Mouse (Mus musculus) heart, embryonic 13.5 days (tissue): ENCODE data around the gene Ghdc. TPM values are rescaled to one million over a fixed set of nuclear protein-coding genes. Genes with fewer than 3 reads are reported as not detected.

Experiments
- ATAC-seq: fragments of 200-750 bp; cut with Nextera tagmentation; 2 replicates; pipeline ENCODE4 v1.8.0; 2017; ENCODE audit warnings: moderate TSS enrichment; ENCODE audit not compliant: insufficient number of reproducible peaks, low FRiP score, low TSS enrichment; ENCODE audit errors: extremely low read depth
- H3K27ac ChIP-seq: fragments of 300-500 bp; sonication (generic); replicated peaks from 2 replicates; pipeline ENCODE4 v1.5.1; 2015; ENCODE audit warnings: moderate library complexity, mild to moderate bottlenecking, inconsistent platforms
- H3K27me3 ChIP-seq: fragments of 300-500 bp; sonication (generic); replicated peaks from 2 replicates; pipeline ENCODE4 v1.6.1; 2015; ENCODE audit warnings: mild to moderate bottlenecking, inconsistent platforms
- H3K36me3 ChIP-seq: fragments of 300-500 bp; sonication (generic); 2 replicates; pipeline ENCODE4 v1.6.1; 2015; ENCODE audit warnings: mild to moderate bottlenecking, inconsistent platforms
- H3K4me1 ChIP-seq: fragments of 300-500 bp; sonication (generic); 2 replicates; pipeline ENCODE4 v1.6.1; 2015; ENCODE audit warnings: inconsistent platforms
- H3K4me2 ChIP-seq: fragments of 300-500 bp; sonication (generic); 2 replicates; pipeline ENCODE4 v1.6.1; 2015; ENCODE audit warnings: inconsistent platforms, mild to moderate bottlenecking, moderate library complexity
- H3K4me3 ChIP-seq: fragments of 300-500 bp; sonication (generic); 2 replicates; pipeline ENCODE4 v1.5.1; 2015; ENCODE audit warnings: moderate library complexity, mild to moderate bottlenecking, inconsistent platforms
- H3K9ac ChIP-seq: fragments of 300-500 bp; sonication (generic); 2 replicates; pipeline ENCODE4 v1.6.1; 2015; ENCODE audit warnings: inconsistent platforms, mild to moderate bottlenecking, moderate library complexity
- H3K9me3 ChIP-seq: fragments of 300-500 bp; sonication (generic); 2 replicates; pipeline ENCODE4 v1.6.1; 2016; ENCODE audit warnings: inconsistent platforms
- WGBS: fragments of 180-500 bp; shearing (Covaris S2); methylation state at CpG from one replicate; pipeline ENCODE4 v1.1.7; 2015; ENCODE audit warnings: mixed read lengths; 5-methylcytosine and 5-hydroxymethylcytosine counted together
- polyA plus RNA-seq: library from polyadenylated mRNA; unstranded; fragments of >200 nt; fragmentation: Nextera tagmentation; extraction: Ambion mirVana; gene quantifications from 2 replicates; pipeline ENCODE4 v1.2.1, GENCODE M21; 2015

Gene Ghdc
- polyA plus RNA-seq, 1 experiment from 2014 or later = 6.0 TPM

DNA sequence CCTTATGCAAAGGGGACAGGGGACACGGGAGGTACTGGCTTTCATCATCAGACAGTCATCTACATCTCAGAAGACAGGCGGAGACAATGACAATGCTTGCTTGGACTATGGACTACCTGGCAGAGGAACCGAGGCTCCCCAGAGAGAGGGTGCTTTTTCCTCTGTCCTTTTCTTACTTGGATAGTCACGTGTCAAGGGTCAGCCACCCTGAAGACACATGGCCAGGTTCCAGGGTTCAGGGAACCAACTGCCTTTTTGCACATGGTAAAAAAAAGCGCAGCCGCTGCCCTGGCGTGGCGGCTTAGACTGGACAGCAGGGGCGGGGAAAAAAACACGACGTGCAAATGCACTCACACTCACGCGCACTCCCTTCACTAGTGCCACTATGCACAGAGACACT, 11.8 kb upstream of the Ghdc start:
- no peak for ATAC-seq
- 0 out of 2 replicates have a peak overlapping the region, but pooled peaks have one; percentile 4 for H3K27ac ChIP-seq
- H3K4me1 ChIP-seq = peaks cover 6% of the 10 kb centered on the region
- H3K36me3 ChIP-seq = peaks cover 87% of the 10 kb centered on the region
- no peaks in the 10 kb centered on the region for H3K9me3 ChIP-seq
- H3K27me3 ChIP-seq = no peaks in the 10 kb centered on the region
- H3K9ac ChIP-seq = no peak overlapping the region
- H3K4me3 ChIP-seq = no peak overlapping the region
- H3K4me2 ChIP-seq = no peak overlapping the region
- WGBS = 84% methylated on average over 13 of the region's 13 CpGs

DNA sequence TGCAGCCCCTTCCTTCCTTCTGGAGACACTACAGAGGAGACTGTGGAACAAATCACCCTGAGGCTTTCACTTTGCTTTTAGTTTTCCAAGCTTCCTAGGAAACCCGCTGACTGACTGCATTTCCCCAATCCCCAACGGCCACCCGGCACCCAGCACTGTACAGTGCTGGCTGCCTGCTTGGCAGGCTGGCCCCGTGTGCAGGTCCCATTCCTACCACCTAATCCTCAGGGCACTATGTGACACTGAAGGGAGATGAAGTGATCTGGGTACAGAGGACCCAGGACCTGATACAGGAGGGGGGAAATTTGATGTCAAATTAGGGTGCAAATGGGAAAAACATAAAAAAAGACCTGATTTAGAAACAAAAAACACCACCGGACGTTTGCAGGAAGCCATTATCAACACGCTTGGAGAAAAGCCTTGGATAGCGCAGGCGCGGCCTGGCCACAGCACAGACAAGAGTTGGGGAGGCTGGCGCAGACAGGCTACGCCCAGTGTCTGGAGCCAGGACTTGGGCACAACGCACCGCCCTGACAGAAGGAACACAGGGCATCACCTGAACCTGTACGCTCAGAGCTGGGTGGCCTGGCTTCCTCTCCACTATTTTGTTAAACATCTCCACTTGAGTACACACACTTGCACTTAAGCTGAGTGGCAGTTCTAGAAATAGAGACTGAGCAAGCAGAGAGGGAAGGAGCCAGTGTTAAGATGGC, 11.2 kb upstream of the Ghdc start:
- H3K4me1 ChIP-seq = peaks cover 6% of the 10 kb centered on the region
- H3K9ac ChIP-seq = no peak overlapping the region
- H3K9me3 ChIP-seq = no peaks in the 10 kb centered on the region
- no peak overlapping the region for H3K4me3 ChIP-seq
- peaks cover 80% of the 10 kb centered on the region for H3K36me3 ChIP-seq
- peak overlapping the region; percentile 49 for H3K27ac ChIP-seq
- H3K27me3 ChIP-seq = no peaks in the 10 kb centered on the region
- no peak overlapping the region for H3K4me2 ChIP-seq
- WGBS = 75% methylated on average over 15 of the region's 15 CpGs
- no peak for ATAC-seq

DNA sequence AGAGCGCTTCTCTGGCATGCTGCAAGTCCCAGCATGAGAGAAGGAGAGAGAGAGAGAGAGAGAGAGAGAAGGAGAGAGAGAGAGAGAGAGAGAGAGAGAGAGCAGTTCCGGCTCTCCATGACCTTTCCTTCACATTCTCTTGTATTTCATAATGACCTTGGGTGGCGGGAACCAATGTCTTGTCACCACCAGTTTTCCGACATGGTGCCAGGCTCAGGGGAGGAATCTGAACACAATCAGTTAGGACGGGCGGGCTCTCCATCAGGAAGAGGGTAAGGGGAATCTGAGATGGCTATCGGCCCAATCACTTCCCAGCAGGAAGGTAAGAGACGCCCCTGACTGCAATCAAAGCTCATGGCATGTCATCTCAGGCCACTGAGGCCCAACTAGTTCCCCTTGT, 9.5 kb upstream of the Ghdc start:
- Histone ChIP-seq H3K9ac (no peak overlapping the region), H3K4me3 (no peak overlapping the region), H3K4me2 (no peak overlapping the region), H3K9me3 (no peaks in the 10 kb centered on the region), H3K27ac (0 out of 2 replicates have a peak overlapping the region, but pooled peaks have one; percentile 12), H3K36me3 (peaks cover 63% of the 10 kb centered on the region), H3K4me1 (peaks cover 6% of the 10 kb centered on the region), H3K27me3 (no peaks in the 10 kb centered on the region)
- ATAC-seq = no peak
- WGBS = 67% methylated on average over 8 of the region's 8 CpGs

DNA sequence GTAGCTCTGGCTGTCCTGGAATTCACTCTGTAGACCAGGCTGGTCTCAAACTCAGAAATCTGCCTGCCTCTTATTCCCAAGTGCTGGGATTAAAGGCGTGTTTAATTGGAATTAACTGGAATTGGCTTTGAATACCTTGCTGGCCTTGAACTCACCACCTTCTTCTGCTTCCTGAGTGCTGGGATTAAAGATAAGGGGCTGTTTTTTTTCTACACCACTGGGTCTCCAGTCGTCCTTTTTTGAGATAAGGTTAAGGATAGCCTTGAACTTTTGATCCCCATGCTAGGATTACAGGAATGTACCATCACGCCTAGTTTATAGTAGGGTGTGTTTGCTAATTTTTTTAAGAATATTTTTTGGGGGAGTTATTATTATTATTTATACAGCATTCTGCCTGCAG, 7.3 kb upstream of the Ghdc start:
- 54% methylated on average over 3 of the region's 3 CpGs for WGBS
- H3K36me3 ChIP-seq = peaks cover 43% of the 10 kb centered on the region

DNA sequence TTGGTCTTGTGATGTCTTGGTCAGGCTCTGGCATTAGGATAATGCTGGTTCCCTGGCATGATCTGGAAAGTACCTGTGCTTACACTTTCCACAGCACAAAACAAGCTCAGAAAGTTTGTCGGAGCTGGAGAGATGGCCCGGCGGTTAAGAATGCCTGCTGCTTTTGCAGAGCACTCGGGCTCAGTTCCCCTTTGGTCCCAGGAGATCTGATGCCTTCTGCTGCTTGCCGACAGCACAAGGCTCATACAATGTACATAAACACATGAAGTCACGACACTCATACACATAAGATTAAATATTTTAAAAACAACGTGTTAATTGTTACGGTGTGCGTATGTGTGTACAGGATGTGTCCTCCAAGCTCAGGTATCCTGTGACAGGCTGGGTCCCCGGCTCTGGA, 5.2 kb upstream of the Ghdc start:
- Histone ChIP-seq H3K4me3 (no peak overlapping the region), H3K36me3 (peaks cover 26% of the 10 kb centered on the region), H3K27me3 (no peaks in the 10 kb centered on the region), H3K9ac (no peak overlapping the region), H3K4me1 (no peaks in the 10 kb centered on the region), H3K9me3 (no peaks in the 10 kb centered on the region), H3K27ac (no peak overlapping the region), H3K4me2 (no peak overlapping the region)
- 79% methylated on average over 10 of the region's 10 CpGs for WGBS
- ATAC-seq = no peak

More for the DNA sequence above, 7.3 kb upstream of the Ghdc start:
- H3K4me3 ChIP-seq = no peak overlapping the region
- H3K4me1 ChIP-seq = peaks cover 6% of the 10 kb centered on the region
- H3K9ac ChIP-seq = no peak overlapping the region
- H3K27me3 ChIP-seq = no peaks in the 10 kb centered on the region
- no peaks in the 10 kb centered on the region for H3K9me3 ChIP-seq
- ATAC-seq = no peak
- H3K27ac ChIP-seq = no peak overlapping the region
- H3K4me2 ChIP-seq = no peak overlapping the region

DNA sequence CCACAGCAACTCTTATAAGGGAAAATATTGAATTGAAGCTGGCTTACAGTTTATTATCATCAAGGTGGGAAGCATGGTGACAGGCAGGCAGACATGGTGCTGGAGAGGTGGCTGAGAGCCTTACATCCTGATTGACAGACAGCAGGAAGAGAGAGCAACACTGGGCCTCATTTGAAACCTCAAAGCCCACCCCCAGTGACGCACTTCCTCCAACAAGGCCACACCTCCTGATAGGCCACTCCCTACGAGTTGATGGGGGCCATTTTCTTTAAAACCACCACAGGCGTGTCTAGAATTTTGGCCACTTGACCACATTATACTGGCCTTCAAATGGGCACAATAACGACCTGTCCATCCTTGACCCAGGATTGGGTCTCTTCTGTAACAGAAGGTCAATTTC, 3.5 kb upstream of the Ghdc start:
- Histone ChIP-seq H3K9me3 (no peaks in the 10 kb centered on the region), H3K36me3 (peaks cover 10% of the 10 kb centered on the region), H3K27ac (no peak overlapping the region), H3K9ac (no peak overlapping the region), H3K27me3 (no peaks in the 10 kb centered on the region), H3K4me2 (no peak overlapping the region), H3K4me3 (no peak overlapping the region), H3K4me1 (peaks cover 7% of the 10 kb centered on the region)
- 82% methylated on average over 4 of the region's 4 CpGs for WGBS
- no peak for ATAC-seq

DNA sequence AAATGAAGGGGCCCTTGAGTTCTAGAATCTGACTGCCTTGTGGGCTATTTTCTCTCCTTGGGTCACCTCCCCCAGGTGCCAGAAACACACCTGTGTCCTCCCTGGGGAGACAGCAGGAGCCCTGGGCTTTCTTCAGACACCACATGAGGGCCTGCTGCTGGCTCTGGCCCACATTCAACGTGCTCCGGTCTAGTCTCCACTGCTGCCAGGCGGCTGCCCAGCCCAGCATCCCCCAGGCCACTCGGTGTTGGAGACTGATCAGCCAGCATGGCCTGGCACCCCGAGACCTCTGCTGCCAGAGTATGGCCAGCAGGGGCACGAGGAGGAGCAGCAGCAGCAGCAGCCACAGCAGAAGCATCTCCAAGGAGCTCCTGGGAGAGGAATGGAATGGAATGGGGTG, 777 bp downstream of the Ghdc start:
- Histone ChIP-seq H3K27me3 (no peaks in the 10 kb centered on the region; the same call in 1 of the 2 replicates), H3K9ac (peak overlapping the region; percentile 84), H3K36me3 (peaks cover 5% of the 10 kb centered on the region; the same call in 1 of the 2 replicates), H3K9me3 (no peaks in the 10 kb centered on the region), H3K4me2 (peak overlapping the region; percentile 76), H3K4me3 (peak overlapping the region; percentile 77), H3K27ac (0 out of 2 replicates have a peak overlapping the region, but pooled peaks have one; percentile 60), H3K4me1 (peaks cover 7% of the 10 kb centered on the region)
- 55% methylated on average over 6 of the region's 6 CpGs for WGBS
- ATAC-seq = no peak

DNA sequence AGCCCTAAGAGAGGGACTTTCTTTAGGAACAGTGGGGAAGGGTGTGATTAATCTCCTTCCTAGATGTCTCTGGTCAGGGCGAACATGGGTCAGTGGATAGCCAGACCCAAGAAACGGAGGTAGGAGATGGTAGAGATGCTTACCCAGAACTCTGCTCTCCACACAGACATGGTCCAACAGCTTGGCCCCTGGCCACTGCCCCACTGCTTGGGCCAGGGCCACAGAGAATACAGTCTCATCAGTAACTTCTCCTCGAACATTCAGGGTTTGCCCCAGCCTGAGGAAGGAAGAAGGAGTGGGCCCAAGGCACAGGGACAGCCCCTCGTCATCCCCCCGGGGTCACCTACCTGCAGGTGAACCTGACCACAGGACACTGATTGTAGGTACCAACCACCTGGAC, 2.9 kb downstream of the Ghdc start:
- Histone ChIP-seq H3K9ac (no peak overlapping the region), H3K4me1 (peaks cover 7% of the 10 kb centered on the region), H3K4me3 (no peak overlapping the region), H3K4me2 (no peak overlapping the region), H3K9me3 (no peaks in the 10 kb centered on the region), H3K27ac (no peak overlapping the region), H3K27me3 (peaks cover 12% of the 10 kb centered on the region), H3K36me3 (peaks cover 5% of the 10 kb centered on the region; the same call in 1 of the 2 replicates)
- WGBS = 82% methylated on average over 5 of the region's 5 CpGs
- no peak for ATAC-seq

DNA sequence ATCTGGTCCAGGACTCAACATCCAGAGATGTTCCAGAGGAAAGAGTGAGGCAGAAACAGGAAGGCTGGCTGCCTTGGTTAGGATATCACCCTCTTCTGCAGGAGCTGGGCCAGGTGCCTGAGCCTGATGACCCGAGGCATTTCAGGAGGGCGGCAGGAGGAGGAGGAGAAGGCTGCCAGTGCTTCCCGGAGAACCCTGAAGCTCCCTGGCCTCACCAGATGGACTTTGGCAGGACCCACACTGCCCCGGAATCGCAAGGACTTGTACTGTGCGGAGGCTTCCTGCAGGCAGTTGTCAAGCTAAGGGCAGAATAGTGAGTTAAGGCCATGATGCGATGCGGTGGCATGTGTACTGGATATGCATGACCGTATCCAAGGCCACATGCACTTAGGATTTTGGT, 4.0 kb downstream of the Ghdc start:
- Histone ChIP-seq H3K9me3 (no peaks in the 10 kb centered on the region), H3K27me3 (peaks cover 23% of the 10 kb centered on the region), H3K4me3 (no peak overlapping the region), H3K9ac (no peak overlapping the region), H3K4me1 (peaks cover 13% of the 10 kb centered on the region), H3K4me2 (no peak overlapping the region), H3K36me3 (peaks cover 5% of the 10 kb centered on the region; the same call in 1 of the 2 replicates), H3K27ac (no peak overlapping the region)
- WGBS = 77% methylated on average over 9 of the region's 9 CpGs
- ATAC-seq = no peak

DNA sequence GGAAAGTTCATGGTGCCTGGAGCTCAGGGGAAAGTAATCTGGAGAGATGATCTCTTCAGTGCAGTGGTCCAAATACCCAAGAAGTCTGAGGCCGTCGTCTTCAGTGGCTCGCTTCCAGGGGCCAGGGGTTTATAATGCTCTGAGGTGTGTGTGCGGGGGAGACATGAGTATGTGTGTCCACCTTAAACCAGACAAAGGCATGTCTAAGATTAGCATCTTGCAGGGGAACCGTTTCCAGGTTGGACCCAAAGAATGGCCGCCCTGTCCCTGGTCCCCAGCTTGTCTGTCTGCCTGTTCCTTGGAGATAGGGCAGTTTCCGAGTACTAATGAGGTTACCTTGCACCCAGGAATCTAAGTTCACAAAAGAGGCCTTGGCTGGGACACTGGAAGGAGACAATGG, 7.9 kb downstream of the Ghdc start, which contains the start of gene Hcrt:
Gene Hcrt, minus strand, starts transcription at position 101 of the 400 bp plus-strand sequence.
- ATAC-seq = no peak
- H3K36me3 ChIP-seq = peaks cover 5% of the 10 kb centered on the region; the same call in 1 of the 2 replicates
- H3K4me3 ChIP-seq = peak within 1 kb of the TSS; percentile 57
- H3K9me3 ChIP-seq = no peaks in the 10 kb centered on the region
- no peak within 1 kb of the TSS for H3K27ac ChIP-seq
- peaks cover 15% of the 10 kb centered on the region for H3K4me1 ChIP-seq
- H3K9ac ChIP-seq = peak within 1 kb of the TSS; percentile 75
- H3K27me3 ChIP-seq = peaks cover 59% of the 10 kb centered on the region
- peak within 1 kb of the TSS; percentile 86 for H3K4me2 ChIP-seq
- WGBS = 76% methylated on average over 7 of the region's 7 CpGs

DNA sequence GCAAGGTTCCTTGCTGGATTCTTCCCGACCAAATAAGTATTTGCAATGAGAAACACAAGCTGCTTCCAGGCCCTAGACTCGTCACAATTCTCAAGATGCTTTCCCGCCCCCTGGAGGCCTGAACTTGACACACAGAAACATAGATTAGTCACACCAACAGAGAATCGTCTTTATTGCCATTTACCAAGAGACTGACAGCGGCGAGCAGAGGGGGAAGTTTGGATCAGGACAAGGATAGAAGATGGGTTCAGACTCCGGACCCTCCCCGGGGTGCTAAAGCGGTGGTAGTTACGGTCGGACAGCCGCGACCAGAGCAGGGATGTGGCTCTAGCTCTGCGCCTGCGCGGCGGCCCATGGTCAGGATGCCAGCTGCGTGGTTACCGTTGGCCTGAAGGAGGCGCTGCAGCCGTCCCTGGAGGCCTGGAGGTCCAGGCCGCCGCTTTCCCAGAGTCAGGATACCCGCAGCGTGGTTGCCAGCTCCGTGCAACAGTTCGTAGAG, 9.2 kb downstream of the Ghdc start:
- Histone ChIP-seq H3K27ac (no peak overlapping the region), H3K36me3 (peaks cover 4% of the 10 kb centered on the region; the same call in 1 of the 2 replicates), H3K4me2 (peak overlapping the region; percentile 86), H3K27me3 (peaks cover 72% of the 10 kb centered on the region), H3K9me3 (no peaks in the 10 kb centered on the region), H3K4me3 (peak overlapping the region; percentile 57), H3K4me1 (peaks cover 15% of the 10 kb centered on the region), H3K9ac (peak overlapping the region; percentile 75)
- WGBS = under 1% methylated on average over 27 of the region's 27 CpGs
- peak; percentile 49; the same call in 1 of the 2 replicates for ATAC-seq
